Mouse (Mus musculus) stomach, postnatal 0 days (tissue): ENCODE data around the gene Trim37. TPM values are rescaled to one million over a fixed set of nuclear protein-coding genes. Genes with fewer than 3 reads are reported as not detected.
A peak's percentile ranks its signal among the peaks of the same experiment; 100 is the strongest.

Experiments
- ATAC-seq: fragments of 200-750 bp; cut with Nextera tagmentation; 2 replicates; pipeline ENCODE4 v1.8.0; 2017; ENCODE audit not compliant: low FRiP score, low TSS enrichment
- DNase-seq: peaks from one replicate; pipeline ENCODE4 v3.0.0-alpha.2; 2016; ENCODE audit warnings: low spot score
- H3K27ac ChIP-seq: fragments of 300-500 bp; sonication (generic); replicated peaks from 2 replicates; pipeline ENCODE4 v1.5.1; 2014; ENCODE audit warnings: mild to moderate bottlenecking, control low read depth
- H3K27me3 ChIP-seq: fragments of 300-500 bp; sonication (generic); 2 replicates; pipeline ENCODE4 v1.6.1; 2014; ENCODE audit warnings: low read length; ENCODE audit not compliant: control insufficient read depth, insufficient read depth
- H3K36me3 ChIP-seq: fragments of 300-500 bp; sonication (generic); 2 replicates; pipeline ENCODE4 v1.6.1; 2014; ENCODE audit warnings: low read length, mixed read lengths; ENCODE audit not compliant: control insufficient read depth, insufficient read depth
- H3K4me1 ChIP-seq: fragments of 300-500 bp; sonication (generic); replicated peaks from 2 replicates; pipeline ENCODE4 v1.6.1; 2014; ENCODE audit warnings: antibody characterized with exemption; ENCODE audit not compliant: control insufficient read depth, insufficient read depth
- H3K4me2 ChIP-seq: fragments of 300-500 bp; sonication (generic); replicated peaks from 2 replicates; pipeline ENCODE4 v1.6.1; 2014; ENCODE audit warnings: low read depth, mild to moderate bottlenecking, control low read depth, moderate library complexity
- H3K4me3 ChIP-seq: fragments of 300-500 bp; sonication (generic); 2 replicates; pipeline ENCODE4 v1.5.1; 2014; ENCODE audit warnings: low read depth, low read length, control low read depth
- H3K9ac ChIP-seq: fragments of 300-500 bp; sonication (generic); 2 replicates; pipeline ENCODE4 v1.6.1; 2014; ENCODE audit warnings: mild to moderate bottlenecking, low read length, control low read depth, mixed read lengths
- H3K9me3 ChIP-seq: fragments of 300-500 bp; sonication (generic); 2 replicates; pipeline ENCODE4 v1.6.1; 2016; ENCODE audit warnings: low read length; ENCODE audit not compliant: control insufficient read depth
- CTCF ChIP-seq: IDR thresholded peaks from 2 replicates; pipeline ENCODE4 v1.5.1; 2016; ENCODE audit warnings: antibody characterized with exemption, low read depth, mild to moderate bottlenecking, moderate library complexity
- EP300 ChIP-seq: optimal IDR thresholded peaks from 2 replicates; pipeline ENCODE3; 2016; ENCODE audit warnings: antibody characterized with exemption
- WGBS: fragments of 180-500 bp; shearing (Covaris S2); extraction: QIAGEN DNeasy Blood & Tissue Kit; methylation state at CpG from one replicate; pipeline ENCODE4 v1.1.7; 2014; 5-methylcytosine and 5-hydroxymethylcytosine counted together
- polyA plus RNA-seq: library from polyadenylated mRNA; unstranded; fragments of >200 nt; fragmentation: Nextera tagmentation; extraction: Ambion mirVana; gene quantifications from 2 replicates; pipeline ENCODE4 v1.2.1, GENCODE M21; 2015

The Trim37 gene
- 8.5 and 8.8 TPM in 2 replicates for polyA plus RNA-seq

- peak; percentile 97 for ATAC-seq
- H3K9me3 ChIP-seq = no peaks in the 10 kb centered on the region
- H3K27ac ChIP-seq = peak within 1 kb of the TSS; percentile 83
- peak within 1 kb of the TSS; percentile 79 for H3K9ac ChIP-seq
- TF ChIP-seq EP300 (no peak), CTCF (no peak)
- peaks cover 7% of the 10 kb centered on the region for H3K36me3 ChIP-seq
- DNase-seq = peak; percentile 96
- peak within 1 kb of the TSS; percentile 92 for H3K4me3 ChIP-seq
- under 1% methylated on average over 89 of the region's 105 CpGs for WGBS
- H3K4me2 ChIP-seq = peak within 1 kb of the TSS; percentile 93
- no peaks in the 10 kb centered on the region for H3K4me1 ChIP-seq
- H3K27me3 ChIP-seq = no peaks in the 10 kb centered on the region
These were observed at the start of gene Trim37 for GRCm38 (mm10) chr11:87126824-87127816. Gene Trim37, plus strand, starts transcription at chr11:87127077.

GRCm38 (mm10) chr11:87083712-87084111, 43.2 kb upstream of the Trim37 start:
- H3K4me3 ChIP-seq = no peak overlapping the region
- no peak overlapping the region for H3K9ac ChIP-seq
- peaks cover 7% of the 10 kb centered on the region; the same call in 1 of the 2 replicates for H3K4me1 ChIP-seq
- no peaks in the 10 kb centered on the region for H3K9me3 ChIP-seq
- H3K36me3 ChIP-seq = peaks cover 11% of the 10 kb centered on the region
- TF ChIP-seq EP300 (no peak), CTCF (no peak)
- 47% methylated on average over 1 of the region's 1 CpGs for WGBS
- DNase-seq (no peak), ATAC-seq (no peak)
- no peak overlapping the region for H3K27ac ChIP-seq
- no peaks in the 10 kb centered on the region for H3K27me3 ChIP-seq
- no peak overlapping the region for H3K4me2 ChIP-seq

GRCm38 (mm10) chr11:87085461-87085860, 41.4 kb upstream of the Trim37 start:
- H3K36me3 ChIP-seq = peaks cover under 1% of the 10 kb centered on the region
- 69% methylated on average over 13 of the region's 13 CpGs for WGBS
- no peaks in the 10 kb centered on the region for H3K9me3 ChIP-seq
- no peak for DNase-seq
- ATAC-seq = no peak
- TF ChIP-seq EP300 (no peak), CTCF (no peak)
- H3K27ac ChIP-seq = no peak overlapping the region
- peak overlapping the region; percentile 87 for H3K4me3 ChIP-seq
- H3K9ac ChIP-seq = peak overlapping the region; percentile 78
- peak overlapping the region; percentile 86 for H3K4me2 ChIP-seq
- no peaks in the 10 kb centered on the region for H3K27me3 ChIP-seq
- H3K4me1 ChIP-seq = peaks cover 7% of the 10 kb centered on the region; the same call in 1 of the 2 replicates

GRCm38 (mm10) chr11:87086290-87086984, 40.4 kb upstream of the Trim37 start, which contains the start of gene Smg8:
Gene Smg8, minus strand, starts transcription at chr11:87086774.
- Histone ChIP-seq H3K9me3 (no peaks in the 10 kb centered on the region), H3K4me2 (peak within 1 kb of the TSS; percentile 86), H3K36me3 (no peaks in the 10 kb centered on the region; the same call in 1 of the 2 replicates), H3K9ac (peak within 1 kb of the TSS; percentile 78), H3K27ac (peak within 1 kb of the TSS; percentile 78), H3K27me3 (no peaks in the 10 kb centered on the region), H3K4me3 (peak within 1 kb of the TSS; percentile 87), H3K4me1 (peaks cover 7% of the 10 kb centered on the region; the same call in 1 of the 2 replicates)
- WGBS = under 1% methylated on average over 43 of the region's 43 CpGs
- peak; percentile 93 for ATAC-seq
- TF ChIP-seq EP300 (no peak), CTCF (0 out of 2 replicates have a peak, but pooled peaks have one; percentile 8)
- DNase-seq = peak; percentile 89

DNA sequence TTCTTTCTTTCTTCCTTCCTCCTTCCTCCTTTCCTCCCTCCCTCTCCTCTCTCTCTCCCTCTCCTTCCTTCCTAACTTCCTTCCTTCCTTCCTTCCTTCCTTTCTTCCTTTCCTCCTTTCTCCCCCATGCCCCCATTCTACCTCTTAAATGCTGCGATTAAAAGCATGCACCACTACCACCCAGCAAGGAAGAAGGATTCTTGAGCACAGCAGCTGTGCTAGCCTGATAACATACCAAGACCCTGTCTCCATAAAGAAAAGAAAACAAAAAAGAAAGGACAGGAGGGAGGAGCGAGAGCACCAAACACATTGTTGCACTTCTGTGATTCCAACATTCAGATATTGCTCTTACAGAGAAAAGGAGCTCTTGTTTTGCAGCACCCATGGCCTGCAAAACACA, 39.7 kb upstream of the Trim37 start:
- WGBS = 51% methylated on average over 2 of the region's 2 CpGs
- ATAC-seq = no peak
- H3K27ac ChIP-seq = peak overlapping the region; percentile 78

More for the DNA sequence above, 39.7 kb upstream of the Trim37 start:
- DNase-seq = no peak
- Histone ChIP-seq H3K9ac (peak overlapping the region; percentile 78; the same call in 1 of the 2 replicates), H3K27me3 (no peaks in the 10 kb centered on the region), H3K36me3 (no peaks in the 10 kb centered on the region; the same call in 1 of the 2 replicates), H3K4me2 (peak overlapping the region; percentile 86), H3K4me3 (peak overlapping the region; percentile 87), H3K9me3 (no peaks in the 10 kb centered on the region), H3K4me1 (peaks cover 7% of the 10 kb centered on the region; the same call in 1 of the 2 replicates)
- no peak for TF ChIP-seq EP300
- no peak for TF ChIP-seq CTCF
